Comparison of ENCODE assay signal across 27 mouse cellular contexts in the genomic region with DNA sequence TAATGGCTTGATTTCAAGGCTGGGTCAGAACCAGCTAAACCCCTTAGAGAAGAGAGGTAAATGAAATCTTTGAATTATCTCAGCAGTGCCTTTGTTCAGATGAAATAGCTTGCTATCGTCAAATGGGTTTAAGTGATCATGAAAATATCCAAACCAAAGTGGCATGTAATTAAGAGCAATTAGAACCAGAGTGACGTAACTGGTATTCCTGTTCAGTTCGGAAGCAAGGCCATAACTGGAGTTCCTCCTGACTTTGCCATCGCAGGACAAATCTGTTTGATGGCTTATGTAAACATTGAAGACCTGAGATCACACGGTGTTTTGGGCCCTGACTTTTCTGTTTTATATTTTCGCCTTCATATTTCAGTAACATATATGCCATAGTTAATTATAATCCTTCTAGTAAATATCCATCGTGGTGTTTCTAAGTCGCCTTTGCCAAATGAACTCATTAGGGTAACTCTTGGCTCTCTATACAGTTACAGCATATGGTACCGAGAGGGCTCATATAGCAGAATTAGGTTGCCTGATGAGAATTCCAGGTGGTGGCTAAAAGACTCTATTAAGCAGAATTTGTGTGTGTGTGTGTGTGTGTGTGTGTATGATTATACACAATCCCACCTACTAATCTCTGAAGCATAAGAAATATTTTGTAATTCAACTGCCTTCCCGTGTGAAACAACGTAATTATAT.
DNase-seq lines count a peak whose midpoint lies in the region; ATAC-seq and TF ChIP-seq lines count a peak whose summit lies in the region.
"Had no signal": no experiment of that assay in that cellular context is flagged by ENCODE, and none has a peak within 500 bp of the region (broad histone marks: within the 10 kb centered on the region; RNA-seq: fewer than 3 reads in every experiment).

No protein-coding gene starts in this region.

- H3K27ac ChIP-seq in forebrain, embryonic 15.5 days (replicated peaks), result no peak overlapping the region
- H3K27ac ChIP-seq in forebrain, postnatal 0 days (ENCODE audit: low read depth, low read length), result no peak overlapping the region
- 0 out of 2 replicates have a peak overlapping the region, but pooled peaks have one; percentile 3 for H3K27ac ChIP-seq in midbrain, embryonic 14.5 days (replicated peaks; ENCODE audit: low read depth, low read length)
- no peak overlapping the region for H3K27ac ChIP-seq in midbrain, embryonic 13.5 days
- H3K27ac ChIP-seq: kidney, postnatal 0 days; liver, embryonic 12.5 days; midbrain, embryonic 15.5 days; neural tube, embryonic 12.5 days; stomach, embryonic 15.5 days had no signal

- H3K9ac ChIP-seq in forebrain, embryonic 15.5 days (replicated peaks), result no peak overlapping the region
- no peak overlapping the region for H3K9ac ChIP-seq in forebrain, postnatal 0 days
- H3K9ac ChIP-seq in midbrain, embryonic 14.5 days (replicated peaks; ENCODE audit: low read length), result no peak overlapping the region
- H3K9ac ChIP-seq in midbrain, embryonic 13.5 days (replicated peaks), result no peak overlapping the region
- H3K9ac ChIP-seq: liver, embryonic 12.5 days; liver, postnatal 0 days; midbrain, embryonic 15.5 days; neural tube, embryonic 12.5 days; stomach, embryonic 15.5 days had no signal

- H3K4me2 ChIP-seq in forebrain, embryonic 15.5 days (replicated peaks), result no peak overlapping the region
- H3K4me2 ChIP-seq in forebrain, postnatal 0 days (ENCODE audit: low read depth), result no peak overlapping the region
- no peak overlapping the region for H3K4me2 ChIP-seq in midbrain, embryonic 14.5 days (ENCODE audit: low read length)
- no peak overlapping the region for H3K4me2 ChIP-seq in midbrain, embryonic 13.5 days (replicated peaks)
- H3K4me2 ChIP-seq: liver, embryonic 12.5 days; midbrain, embryonic 15.5 days; neural tube, embryonic 12.5 days; stomach, embryonic 15.5 days had no signal

- TF ChIP-seq POLR2A in brain, embryonic 14.5 days (IDR thresholded peaks at IDR 0.05; ENCODE audit: borderline replicate concordance, extremely low read depth, insufficient read depth, insufficient read length, poor library complexity, severe bottlenecking), result no peak

- ATAC-seq in forebrain, embryonic 15.5 days (replicated peaks), result 0 out of 2 replicates have a peak, but pooled peaks have one; percentile 57
- no peak for ATAC-seq in forebrain, postnatal 0 days
- ATAC-seq in midbrain, embryonic 14.5 days (ENCODE audit: low FRiP score, low TSS enrichment), result no peak
- no peak for ATAC-seq in midbrain, embryonic 13.5 days
- ATAC-seq: intestine, embryonic 16.5 days; liver, embryonic 12.5 days; liver, postnatal 0 days had no signal

- H3K4me3 ChIP-seq in forebrain, embryonic 15.5 days, result no peak overlapping the region
- no peak overlapping the region for H3K4me3 ChIP-seq in forebrain, postnatal 0 days (ENCODE audit: low read depth, low read length)
- H3K4me3 ChIP-seq in midbrain, embryonic 14.5 days (replicated peaks; ENCODE audit: low read depth, low read length), result no peak overlapping the region
- no peak overlapping the region for H3K4me3 ChIP-seq in midbrain, embryonic 13.5 days (replicated peaks)
- H3K4me3 ChIP-seq: liver, embryonic 12.5 days; megakaryocyte, embryonic 14.5 days; midbrain, embryonic 15.5 days; neural tube, embryonic 12.5 days; stomach, embryonic 15.5 days had no signal

- DNase-seq in cerebellum, adult 9-10 months, result peak; percentile 44
- DNase-seq in cerebellum, adult 8-10 months, result no peak
- no peak for DNase-seq in forebrain, postnatal 0 days
- DNase-seq in midbrain, embryonic 14.5 days, result no peak
- peak; percentile 73 for DNase-seq in brain, embryonic 14.5 days (ENCODE audit: low read depth)
- no peak for DNase-seq in thymus, postnatal 10 days (ENCODE audit: low spot score in 2 of 2)
- DNase-seq: adrenal gland, adult 8-10 months; gastrocnemius, postnatal 14 days; heart, postnatal 14 days; kidney, adult 8-10 months; kidney, postnatal 4 days; left cerebral cortex, postnatal 4 days; liver, postnatal 0 days; lung, postnatal 36 days; retina, postnatal 1 day; right cerebral cortex, postnatal 14 days; thymus, postnatal 14 days had no signal

- TF ChIP-seq CTCF in forebrain, postnatal 0 days (IDR thresholded peaks at IDR 0.05; ENCODE audit: low read depth), result no peak
- TF ChIP-seq CTCF in brain, embryonic 14.5 days (IDR thresholded peaks at IDR 0.05; ENCODE audit: borderline replicate concordance, extremely low read depth, insufficient read depth, insufficient read length), result no peak

- H3K9me3 ChIP-seq in forebrain, embryonic 15.5 days, result no peaks in the 10 kb centered on the region
- no peaks in the 10 kb centered on the region for H3K9me3 ChIP-seq in forebrain, postnatal 0 days (ENCODE audit: low read length)
- no peaks in the 10 kb centered on the region for H3K9me3 ChIP-seq in midbrain, embryonic 14.5 days (ENCODE audit: control insufficient read depth, low read length)
- H3K9me3 ChIP-seq in midbrain, embryonic 13.5 days, result no peaks in the 10 kb centered on the region
- H3K9me3 ChIP-seq: G1E; liver, embryonic 12.5 days; midbrain, embryonic 15.5 days; neural tube, embryonic 12.5 days; stomach, embryonic 15.5 days had no signal

- no peaks in the 10 kb centered on the region for H3K27me3 ChIP-seq in forebrain, embryonic 15.5 days
- no peaks in the 10 kb centered on the region for H3K27me3 ChIP-seq in forebrain, postnatal 0 days (ENCODE audit: insufficient read depth, low read length)
- no peaks in the 10 kb centered on the region for H3K27me3 ChIP-seq in midbrain, embryonic 14.5 days (ENCODE audit: control insufficient read depth, insufficient read depth, low read length)
- no peaks in the 10 kb centered on the region for H3K27me3 ChIP-seq in midbrain, embryonic 13.5 days
- H3K27me3 ChIP-seq: liver, embryonic 12.5 days; megakaryocyte, embryonic 14.5 days; midbrain, embryonic 15.5 days; neural tube, embryonic 12.5 days; stomach, embryonic 15.5 days had no signal

- WGBS in forebrain, embryonic 15.5 days, result 58% methylated on average over 11 of the region's 11 CpGs
- WGBS in forebrain, postnatal 0 days, result 63% methylated on average over 11 of the region's 11 CpGs
- 84% methylated on average over 11 of the region's 11 CpGs for WGBS in midbrain, embryonic 14.5 days
- 87% methylated on average over 11 of the region's 11 CpGs for WGBS in midbrain, embryonic 13.5 days

- H3K36me3 ChIP-seq in forebrain, embryonic 15.5 days, result no peaks in the 10 kb centered on the region
- H3K36me3 ChIP-seq in forebrain, postnatal 0 days (ENCODE audit: insufficient read depth), result no peaks in the 10 kb centered on the region
- no peaks in the 10 kb centered on the region for H3K36me3 ChIP-seq in midbrain, embryonic 14.5 days (ENCODE audit: control insufficient read depth, insufficient read depth, low read length)
- H3K36me3 ChIP-seq in midbrain, embryonic 13.5 days, result no peaks in the 10 kb centered on the region
- H3K36me3 ChIP-seq: G1E; liver, embryonic 12.5 days; midbrain, embryonic 15.5 days; neural tube, embryonic 12.5 days; stomach, embryonic 15.5 days had no signal

- peaks cover 6% of the 10 kb centered on the region for H3K4me1 ChIP-seq in forebrain, embryonic 15.5 days
- H3K4me1 ChIP-seq in forebrain, postnatal 0 days (ENCODE audit: insufficient read depth), result no peaks in the 10 kb centered on the region
- H3K4me1 ChIP-seq in midbrain, embryonic 14.5 days (ENCODE audit: control insufficient read depth, insufficient read depth, low read length), result no peaks in the 10 kb centered on the region
- H3K4me1 ChIP-seq in midbrain, embryonic 13.5 days (replicated peaks), result peaks cover 8% of the 10 kb centered on the region
- H3K4me1 ChIP-seq: liver, embryonic 12.5 days; megakaryocyte, embryonic 14.5 days; neural tube, embryonic 12.5 days; stomach, embryonic 15.5 days had no signal

Comparison
In these comparisons a context has a peak if more than half of its experiments do, and no peak if none do; other contexts are left out.
1. DNase-seq: peak in cerebellum, adult 9-10 months (single experiment) and brain, embryonic 14.5 days (single experiment); none in cerebellum, adult 8-10 months (single experiment), forebrain, postnatal 0 days (single experiment), midbrain, embryonic 14.5 days (single experiment) and thymus, postnatal 10 days (0 of 2).